Mouse (Mus musculus) adrenal gland, adult 18-20 months (tissue): ENCODE data around the gene Npas3. TPM values are rescaled to one million over a fixed set of nuclear protein-coding genes. Genes with fewer than 3 reads are reported as not detected.

Experiments used
- DNase-seq, 2 experiments: peaks; one replicate each; pipeline ENCODE4 v3.0.0; 2021 to 2022; ENCODE audit warnings: low spot score in 2 of 2
- total RNA-seq, 2 experiments: library from RNA; stranded (reverse); gene quantifications; 1 replicate in 1 of 2; 2 replicates in 1 of 2; pipeline ENCODE4 v1.2.3; 2021

The Npas3 gene
- total RNA-seq, 2 experiments from 2014 or later = 1.1 to 2.1 TPM

DNA sequence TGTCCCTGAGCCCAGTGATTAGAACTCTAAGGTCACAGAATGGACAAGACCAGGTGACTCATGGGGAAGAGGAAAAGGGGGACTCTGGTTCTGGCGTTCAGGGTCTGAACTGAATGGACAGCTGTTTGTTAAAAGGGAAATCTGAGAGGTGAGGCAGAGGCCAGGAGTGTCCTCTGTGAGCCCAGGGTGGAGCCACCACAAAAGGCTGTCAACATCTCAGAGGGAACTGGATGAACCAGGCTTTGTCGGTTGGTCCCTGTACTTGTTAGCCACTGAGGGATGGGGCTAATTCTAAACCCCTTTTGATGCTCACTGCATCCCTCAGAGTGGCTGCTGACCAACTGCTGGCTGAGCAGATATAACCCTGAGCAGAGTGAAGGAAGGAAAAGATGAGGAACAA, 861.9 kb downstream of the Npas3 start:
- no peak for DNase-seq

DNA sequence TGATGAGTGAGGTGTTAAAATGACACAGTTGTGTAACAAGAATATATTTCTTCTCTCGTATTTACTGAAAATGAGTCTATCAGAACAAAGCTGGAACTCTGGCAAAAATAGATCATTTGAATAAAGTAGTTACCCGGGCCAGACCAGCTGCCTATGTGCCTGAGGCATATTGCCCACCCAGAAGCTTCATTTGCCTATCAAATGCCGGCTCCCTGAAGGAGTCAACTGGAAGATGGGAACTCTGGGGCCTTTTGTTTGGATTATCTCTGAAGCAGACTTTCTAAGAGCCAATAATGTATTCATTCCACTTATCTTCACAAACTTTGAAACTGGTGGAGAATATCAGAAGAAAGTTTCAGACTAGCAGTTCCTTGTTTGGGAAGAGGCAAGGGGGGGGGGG, 862.5 kb downstream of the Npas3 start:
- DNase-seq = no peak

DNA sequence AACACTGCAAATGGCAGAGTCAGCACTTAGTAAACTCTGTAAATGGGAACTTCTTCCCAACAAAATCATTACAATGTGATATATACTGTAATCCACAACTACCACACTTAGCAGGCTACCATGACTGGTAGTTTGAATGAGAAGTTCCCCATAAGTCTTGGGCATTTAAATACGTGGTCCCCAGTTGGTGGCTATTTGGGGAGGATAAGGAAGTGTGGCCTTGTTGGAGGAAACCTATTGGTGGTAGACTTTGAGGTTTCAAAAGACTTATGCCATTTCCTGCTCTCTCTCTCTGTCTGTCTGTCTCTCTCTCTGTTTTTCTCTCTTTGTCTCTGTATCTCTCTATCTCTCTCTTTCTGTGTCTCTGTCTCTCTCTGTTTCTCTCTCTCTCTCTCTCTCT, 871.9 kb downstream of the Npas3 start:
- no peak for DNase-seq

DNA sequence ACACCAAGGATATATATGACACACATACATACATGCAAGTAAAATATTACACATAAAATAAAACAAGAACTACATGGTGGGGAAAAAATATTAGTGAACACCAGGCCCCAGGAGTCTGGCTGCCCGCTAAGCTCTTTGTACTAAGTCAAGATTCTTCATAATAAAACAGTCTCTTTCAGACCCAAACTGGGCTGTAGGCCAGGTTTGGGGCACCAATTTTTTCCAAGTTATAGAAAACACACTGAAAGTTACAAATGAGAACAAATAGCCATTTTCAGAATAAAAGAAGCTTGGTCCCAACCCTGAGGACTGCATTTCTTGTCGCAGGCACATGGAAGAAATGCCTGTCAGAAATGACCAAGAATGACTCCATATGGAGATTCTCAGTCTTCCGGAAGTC, 872.8 kb downstream of the Npas3 start:
- no peak for DNase-seq
